Mouse (Mus musculus) embryonic facial prominence, embryonic 14.5 days (tissue): Measurements from ENCODE around the gene Fiz1. TPM values are rescaled to one million over a fixed set of nuclear protein-coding genes. Genes with fewer than 3 reads are reported as not detected.
A peak's percentile ranks its signal among the peaks of the same experiment; 100 is the strongest.

Experiments used
- ATAC-seq: fragments of 200-750 bp; cut with Nextera tagmentation; 2 replicates; pipeline ENCODE4 v1.8.0; 2017; ENCODE audit warnings: low read depth, moderate number of reproducible peaks, moderate TSS enrichment
- DNase-seq: peaks from one replicate; pipeline ENCODE4 v3.0.0-alpha.2; 2015; ENCODE audit warnings: low spot score
- H3K27ac ChIP-seq: fragments of 300-500 bp; sonication (generic); replicated peaks from 2 replicates; pipeline ENCODE4 v1.5.1; 2014; ENCODE audit warnings: low read depth, mild to moderate bottlenecking, low read length, moderate library complexity
- H3K27me3 ChIP-seq: fragments of 300-500 bp; sonication (generic); replicated peaks from 2 replicates; pipeline ENCODE4 v1.6.1; 2014; ENCODE audit warnings: low read length; ENCODE audit not compliant: control insufficient read depth, insufficient read depth
- H3K36me3 ChIP-seq: fragments of 300-500 bp; sonication (generic); 2 replicates; pipeline ENCODE4 v1.6.1; 2014; ENCODE audit warnings: low read length, mixed read lengths; ENCODE audit not compliant: control insufficient read depth, insufficient read depth
- H3K4me1 ChIP-seq: fragments of 300-500 bp; sonication (generic); 2 replicates; pipeline ENCODE4 v1.6.1; 2014; ENCODE audit warnings: antibody characterized with exemption, low read length; ENCODE audit not compliant: control insufficient read depth, insufficient read depth
- H3K4me2 ChIP-seq: fragments of 300-500 bp; sonication (generic); 2 replicates; pipeline ENCODE4 v1.6.1; 2014; ENCODE audit warnings: low read depth, mild to moderate bottlenecking, low read length, moderate library complexity, mixed read lengths
- H3K4me3 ChIP-seq: fragments of 300-500 bp; sonication (generic); 2 replicates; pipeline ENCODE4 v1.5.1; 2014; ENCODE audit warnings: low read depth, mild to moderate bottlenecking, low read length
- H3K9ac ChIP-seq: fragments of 300-500 bp; sonication (generic); 2 replicates; pipeline ENCODE4 v1.6.1; 2014; ENCODE audit warnings: low read depth, mild to moderate bottlenecking, low read length, moderate library complexity, mixed read lengths
- H3K9me3 ChIP-seq: fragments of 300-500 bp; sonication (generic); 2 replicates; pipeline ENCODE4 v1.6.1; 2016; ENCODE audit warnings: low read length; ENCODE audit not compliant: control insufficient read depth
- WGBS: fragments of 180-500 bp; shearing (Covaris S2); extraction: QIAGEN DNeasy Blood & Tissue Kit; methylation state at CpG from one replicate; pipeline ENCODE4 v1.1.7; 2014; 5-methylcytosine and 5-hydroxymethylcytosine counted together
- polyA plus RNA-seq: library from polyadenylated mRNA; unstranded; fragments of >200 nt; fragmentation: Nextera tagmentation; extraction: Ambion mirVana; gene quantifications from 2 replicates; pipeline ENCODE4 v1.2.1, GENCODE M21; 2014

The Fiz1 gene
- polyA plus RNA-seq, 1 experiment from 2014 or later = 31.1 TPM

DNA sequence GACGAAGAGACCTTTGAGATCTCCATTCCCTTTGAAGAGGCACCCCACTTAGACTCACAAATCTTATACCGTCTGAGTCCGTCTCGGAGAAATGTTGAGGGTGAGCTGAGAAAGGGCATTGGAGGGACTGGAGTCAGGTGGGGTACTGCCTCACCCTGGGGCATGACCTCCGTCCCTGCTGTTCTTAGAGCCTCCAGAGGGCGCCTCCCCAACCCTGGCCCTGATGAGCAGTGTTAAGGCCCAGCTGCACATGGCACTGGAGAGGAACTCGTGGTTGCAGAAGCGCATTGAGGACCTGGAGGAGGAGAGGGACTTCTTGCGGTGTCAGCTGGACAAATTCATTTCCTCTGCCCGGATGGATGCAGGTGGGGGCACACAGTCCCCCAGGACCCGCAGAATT is 43.3 kb upstream of the Fiz1 start:
- Histone ChIP-seq H3K4me3 (peak overlapping the region; percentile 66), H3K4me1 (peaks cover 27% of the 10 kb centered on the region), H3K9me3 (no peaks in the 10 kb centered on the region), H3K4me2 (peak overlapping the region; percentile 86), H3K36me3 (no peaks in the 10 kb centered on the region), H3K27ac (no peak overlapping the region), H3K9ac (peak overlapping the region; percentile 84; the same call in 1 of the 2 replicates), H3K27me3 (peaks cover 32% of the 10 kb centered on the region)
- DNase-seq (no peak), ATAC-seq (no peak)
- WGBS = 42% methylated on average over 11 of the region's 11 CpGs

DNA sequence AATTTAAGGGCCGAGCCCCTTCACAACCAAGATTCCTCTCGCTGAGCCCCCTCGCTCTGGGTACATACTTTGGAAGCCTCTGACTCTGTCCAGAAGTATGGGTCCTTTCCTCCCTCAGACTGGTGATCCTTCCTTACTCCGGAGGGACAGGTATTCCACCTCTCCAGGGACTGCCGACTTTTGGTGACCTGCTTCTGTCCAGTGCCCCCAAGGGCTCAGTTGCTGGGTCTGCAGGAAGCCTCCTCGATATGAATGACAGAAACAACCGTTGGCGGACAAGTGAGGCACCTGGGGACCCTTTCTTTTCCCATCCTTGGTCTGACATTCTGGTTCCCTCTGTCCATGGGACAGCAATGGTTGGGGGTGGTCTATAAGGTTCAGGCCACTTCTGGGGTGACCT is 42.9 kb upstream of the Fiz1 start:
- Histone ChIP-seq H3K36me3 (no peaks in the 10 kb centered on the region), H3K4me1 (peaks cover 31% of the 10 kb centered on the region), H3K27ac (no peak overlapping the region), H3K4me2 (peak overlapping the region; percentile 86), H3K4me3 (peak overlapping the region; percentile 66), H3K9me3 (no peaks in the 10 kb centered on the region), H3K9ac (peak overlapping the region; percentile 84), H3K27me3 (peaks cover 34% of the 10 kb centered on the region)
- 29% methylated on average over 8 of the region's 8 CpGs for WGBS
- ATAC-seq = no peak
- DNase-seq = no peak

DNA sequence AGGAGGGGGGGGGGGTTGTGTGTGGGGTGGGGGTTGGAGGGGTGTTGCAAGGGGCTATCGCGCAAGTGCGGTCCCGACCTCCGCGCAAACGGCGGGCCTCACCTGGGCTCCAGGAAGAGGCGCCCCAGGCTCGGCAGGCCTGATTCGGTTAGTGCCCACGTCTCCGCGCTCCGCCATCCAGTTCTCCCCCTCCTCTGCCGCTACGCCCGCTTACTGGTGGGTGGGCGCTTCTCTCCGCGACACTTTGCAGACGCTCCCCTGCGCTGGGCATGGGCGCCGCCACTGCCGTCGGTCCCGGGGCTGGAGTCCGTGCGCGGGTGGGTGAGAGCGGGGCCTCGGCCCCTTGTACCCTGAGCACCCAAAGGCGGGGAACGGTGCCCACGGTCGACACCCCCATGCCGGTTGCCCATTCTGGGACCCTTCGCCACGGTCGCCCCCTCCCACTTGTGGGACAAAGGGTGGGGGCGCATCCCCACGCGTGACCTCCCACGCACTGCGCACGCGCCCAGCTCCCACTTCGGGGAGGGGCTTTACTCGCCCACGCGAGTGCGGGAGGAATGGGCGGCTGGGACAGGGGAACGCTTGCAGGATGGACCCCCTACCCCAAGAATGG is 42.3 kb upstream of the Fiz1 start:
- Histone ChIP-seq H3K36me3 (no peaks in the 10 kb centered on the region), H3K9me3 (no peaks in the 10 kb centered on the region), H3K9ac (peak overlapping the region; percentile 84), H3K4me3 (peak overlapping the region; percentile 66), H3K27me3 (peaks cover 38% of the 10 kb centered on the region), H3K27ac (peak overlapping the region; percentile 35), H3K4me2 (peak overlapping the region; percentile 86), H3K4me1 (peaks cover 37% of the 10 kb centered on the region)
- ATAC-seq (no peak), DNase-seq (peak; percentile 68)
- 1% methylated on average over 14 of the region's 55 CpGs for WGBS

DNA sequence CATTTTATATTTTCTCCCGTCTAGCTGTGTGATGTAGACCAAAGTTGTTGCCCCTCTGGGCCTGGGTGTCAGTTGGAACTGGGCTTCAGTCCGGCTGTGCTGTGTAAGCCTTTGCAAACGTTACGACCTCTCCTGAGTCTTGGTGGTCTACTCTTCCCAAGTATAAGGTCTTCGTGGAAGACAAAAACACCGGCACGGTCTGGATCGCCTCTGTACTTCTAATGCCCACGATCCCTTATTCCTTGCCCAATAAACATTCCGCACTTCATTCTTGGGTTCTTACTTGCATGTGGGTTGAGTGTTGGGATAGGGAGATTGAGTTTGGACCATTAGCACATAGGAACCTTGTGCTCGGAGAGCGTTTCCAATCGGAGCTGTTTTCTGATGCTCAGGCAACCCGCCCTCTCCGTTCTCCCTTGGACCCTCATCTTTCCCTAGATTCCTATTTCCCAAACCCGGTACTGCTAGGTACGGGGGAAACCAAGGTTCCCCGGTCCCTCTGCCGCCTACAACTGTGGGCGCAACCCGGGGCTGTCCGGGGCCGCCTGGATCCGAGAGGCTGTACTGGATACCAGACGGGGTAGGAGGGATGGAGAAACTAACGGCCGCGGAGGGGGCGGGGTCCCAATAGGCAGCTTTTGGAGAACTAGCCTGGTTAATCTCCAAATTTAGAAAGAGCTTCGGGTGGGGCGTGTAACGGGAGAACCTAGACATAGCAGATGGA is 39.1 kb upstream of the Fiz1 start:
- H3K4me1 ChIP-seq = peaks cover 32% of the 10 kb centered on the region
- 10% methylated on average over 32 of the region's 32 CpGs for WGBS

DNA sequence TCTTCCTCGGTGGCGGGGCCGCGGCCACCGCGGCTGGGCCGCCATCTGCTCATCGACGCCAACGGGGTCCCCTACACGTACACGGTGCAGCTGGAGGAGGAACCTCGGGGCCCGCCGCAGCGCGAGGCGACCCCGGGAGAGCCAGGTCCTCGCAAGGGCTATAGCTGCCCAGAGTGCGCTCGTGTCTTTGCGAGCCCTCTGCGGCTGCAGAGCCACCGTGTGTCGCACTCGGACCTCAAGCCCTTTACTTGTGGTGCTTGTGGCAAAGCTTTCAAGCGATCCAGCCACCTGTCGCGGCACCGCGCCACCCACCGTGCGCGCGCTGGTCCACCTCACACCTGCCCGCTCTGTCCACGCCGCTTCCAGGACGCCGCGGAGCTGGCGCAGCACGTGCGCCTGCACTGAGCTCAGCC is 38.4 kb upstream of the Fiz1 start:
- peaks cover 32% of the 10 kb centered on the region for H3K4me1 ChIP-seq
- WGBS = 2% methylated on average over 41 of the region's 45 CpGs
- H3K36me3 ChIP-seq = no peaks in the 10 kb centered on the region
- H3K27ac ChIP-seq = no peak overlapping the region
- H3K9me3 ChIP-seq = no peaks in the 10 kb centered on the region
- H3K4me3 ChIP-seq = peak overlapping the region; percentile 77
- peak overlapping the region; percentile 94 for H3K4me2 ChIP-seq
- DNase-seq (no peak), ATAC-seq (no peak)
- H3K27me3 ChIP-seq = peaks cover 41% of the 10 kb centered on the region
- H3K9ac ChIP-seq = peak overlapping the region; percentile 86

More for the DNA sequence above, 39.1 kb upstream of the Fiz1 start:
- DNase-seq = peak; percentile 25
- no peak overlapping the region for H3K27ac ChIP-seq
- H3K9ac ChIP-seq = peak overlapping the region; percentile 86
- no peak for ATAC-seq
- no peaks in the 10 kb centered on the region for H3K9me3 ChIP-seq
- peak overlapping the region; percentile 77 for H3K4me3 ChIP-seq
- H3K4me2 ChIP-seq = peak overlapping the region; percentile 94
- no peaks in the 10 kb centered on the region for H3K36me3 ChIP-seq
- peaks cover 41% of the 10 kb centered on the region for H3K27me3 ChIP-seq

DNA sequence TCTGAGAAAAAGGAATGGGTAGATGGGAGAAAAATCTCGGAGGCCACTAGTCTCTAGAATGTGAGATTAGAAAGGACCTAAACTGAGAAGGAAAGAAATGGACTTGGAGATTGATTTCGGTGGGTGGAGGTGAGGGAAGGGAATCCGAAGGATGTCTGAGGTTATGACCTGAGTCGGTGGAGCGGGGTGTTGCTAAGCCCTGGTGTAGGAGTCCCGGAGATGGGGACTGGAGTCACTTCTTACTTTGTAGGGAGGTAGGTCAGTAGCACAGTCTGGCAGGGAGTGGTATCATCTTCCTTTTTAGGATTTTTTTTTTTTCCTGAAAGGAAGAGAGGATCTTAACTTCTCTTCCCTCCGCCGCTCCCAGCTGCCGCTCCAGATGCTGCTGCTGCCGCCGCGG is 37.9 kb upstream of the Fiz1 start:
- Histone ChIP-seq H3K36me3 (no peaks in the 10 kb centered on the region), H3K9ac (peak overlapping the region; percentile 86), H3K27ac (no peak overlapping the region), H3K4me3 (peak overlapping the region; percentile 77), H3K27me3 (peaks cover 41% of the 10 kb centered on the region), H3K9me3 (no peaks in the 10 kb centered on the region), H3K4me1 (peaks cover 32% of the 10 kb centered on the region), H3K4me2 (peak overlapping the region; percentile 94)
- 3% methylated on average over 12 of the region's 12 CpGs for WGBS
- ATAC-seq (no peak), DNase-seq (no peak)

DNA sequence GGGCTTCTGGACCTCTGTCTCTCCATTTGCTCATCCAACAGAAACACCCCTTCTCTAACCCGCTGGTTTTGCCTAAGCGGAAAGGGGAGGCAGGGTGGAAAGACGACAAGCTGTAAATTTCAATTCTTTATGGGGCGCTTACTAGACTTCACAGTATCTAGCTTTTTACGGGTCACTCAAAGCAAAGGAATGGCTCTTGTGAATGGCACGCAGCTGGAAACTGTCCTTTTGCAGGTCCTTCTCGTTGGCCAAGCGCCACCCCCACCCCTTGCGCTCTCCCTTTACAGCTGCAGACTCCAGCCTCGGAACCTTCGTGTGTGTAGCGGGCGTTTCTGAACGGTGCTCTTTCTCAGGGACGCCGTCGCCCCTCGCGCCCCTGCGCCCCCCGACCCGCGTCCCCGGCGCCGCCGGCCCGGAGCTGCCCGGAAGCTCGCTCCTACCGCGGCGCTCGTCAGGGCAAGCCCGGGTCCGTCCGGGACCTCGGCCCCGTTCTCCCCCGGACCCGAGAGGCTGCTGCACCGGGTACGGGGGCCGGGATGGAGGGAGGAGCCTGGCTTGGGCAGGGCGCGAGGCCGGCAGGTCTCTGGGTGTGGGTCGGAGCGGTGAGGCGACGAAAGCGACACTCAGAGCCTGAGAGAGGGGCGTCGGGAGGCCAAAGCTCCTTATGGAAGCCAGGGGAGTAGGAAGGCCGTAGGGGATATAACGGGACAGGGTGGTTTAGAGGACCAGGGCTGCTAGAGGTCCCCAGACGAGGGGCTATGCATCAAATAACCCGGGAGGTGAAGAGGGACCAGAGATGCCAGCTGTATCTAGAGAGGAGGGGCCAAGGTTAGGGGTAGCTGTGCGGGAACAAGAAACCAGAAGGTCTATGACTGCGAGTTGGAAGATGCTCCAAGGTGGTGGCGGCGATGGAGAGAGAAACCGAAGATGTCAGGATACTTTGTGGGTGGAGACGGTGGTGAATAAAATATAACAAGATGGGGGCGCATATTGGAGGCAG is 37.0 kb upstream of the Fiz1 start, which contains the start of gene Zfp580:
TSS of gene Zfp580 (plus strand) at position 346 of the 1,000 bp plus-strand sequence.
- no peaks in the 10 kb centered on the region for H3K9me3 ChIP-seq
- peak within 1 kb of the TSS; percentile 86 for H3K9ac ChIP-seq
- H3K4me1 ChIP-seq = peaks cover 32% of the 10 kb centered on the region
- H3K4me3 ChIP-seq = peak within 1 kb of the TSS; percentile 77
- DNase-seq = peak; percentile 81
- ATAC-seq = peak; percentile 87
- H3K27ac ChIP-seq = peak within 1 kb of the TSS; percentile 71
- peaks cover 41% of the 10 kb centered on the region for H3K27me3 ChIP-seq
- H3K36me3 ChIP-seq = no peaks in the 10 kb centered on the region
- WGBS = 1% methylated on average over 63 of the region's 65 CpGs
- peak within 1 kb of the TSS; percentile 94 for H3K4me2 ChIP-seq

DNA sequence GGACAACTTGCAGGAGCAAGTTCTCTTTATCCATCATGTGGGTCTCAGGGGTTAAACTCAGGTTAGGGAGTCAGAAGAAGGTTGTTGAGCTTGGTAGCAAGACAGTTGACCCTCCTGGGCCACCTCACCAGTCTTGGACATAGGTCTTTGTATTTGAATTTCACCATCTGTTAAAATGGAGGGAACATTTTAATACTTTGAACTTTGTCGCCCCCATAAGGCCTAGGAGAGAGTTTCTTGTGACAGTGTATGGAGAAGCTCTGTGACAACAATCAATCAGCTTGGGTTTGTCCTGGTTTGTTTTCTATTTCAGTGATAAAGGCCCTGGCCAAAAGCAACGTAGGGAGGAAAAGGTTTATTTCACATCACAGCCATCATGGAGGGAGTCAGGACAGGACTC is 32.8 kb upstream of the Fiz1 start:
- Histone ChIP-seq H3K4me1 (peaks cover 10% of the 10 kb centered on the region), H3K27me3 (0 out of 2 replicates have a peak, but pooled peaks cover 7% of the 10 kb centered on the region), H3K9me3 (no peaks in the 10 kb centered on the region), H3K36me3 (no peaks in the 10 kb centered on the region), H3K4me3 (no peak overlapping the region), H3K9ac (no peak overlapping the region), H3K4me2 (no peak overlapping the region), H3K27ac (no peak overlapping the region)
- WGBS = 36% methylated on average over 2 of the region's 2 CpGs
- ATAC-seq = no peak
- peak; percentile 38 for DNase-seq
